Mouse (Mus musculus) Patski (cell line): ENCODE measurements around the gene Slc4a4. TPM values are rescaled to one million over a fixed set of nuclear protein-coding genes. Genes with fewer than 3 reads are reported as not detected.

Experiments
- ATAC-seq: fragments of 100-300 bp; one replicate; pipeline ENCODE4 v1.8.0; 2021
- CTCF ChIA-PET: fragments of 350-600 bp; sonication (Branson Sonifier 250); formaldehyde crosslinking; loops from one replicate; lab custom pipeline; 2022; ENCODE audit warnings: inconsistent platforms; lab: Charles Lee
- POLR2A ChIA-PET: fragments of 350-600 bp; sonication (Branson Sonifier 250); formaldehyde crosslinking; loops from one replicate; lab custom pipeline; 2022; ENCODE audit warnings: antibody characterized with exemption, inconsistent platforms; lab: Charles Lee
- DNase-seq: peaks from one replicate; pipeline ENCODE4 v3.0.0-alpha.2; 2011; ENCODE audit warnings: low read depth, low spot score
- H3K27me3 ChIP-seq: fragments of 371-371 bp; one replicate; pipeline ENCODE4 v1.5.1; 2021
- CTCF ChIP-seq: fragments of 100-300 bp; IDR thresholded peaks from one replicate; pipeline ENCODE4 v1.5.1; 2021
- in situ Hi-C: fragments of 300-500 bp; cut with MboI; formaldehyde crosslinking; loops from 3 replicates; pipeline ENCODE4 v1.11.1; 2018; ENCODE audit warnings: low pct_unique_long_range_greater_than_20kb, mixed read lengths
- polyA plus RNA-seq: library from polyadenylated mRNA; unstranded; gene quantifications from one replicate; pipeline ENCODE4 v1.2.3, GENCODE M21; 2021

Gene Slc4a4
- polyA plus RNA-seq, 1 experiment from 2014 or later = 6.8 TPM

GRCm38 (mm10) chr5:88930611-88931010 lies 44.0 kb downstream of the Slc4a4 start:
- TF ChIP-seq CTCF = no peak
- in situ Hi-C loops = loop anchor here (5.0 kb wide), 1 partner anchor 292 kb away; no protein-coding TSS in a partner anchor
- DNase-seq = no peak

GRCm38 (mm10) chr5:88931176-88931575 lies 44.6 kb downstream of the Slc4a4 start:
- POLR2A ChIA-PET = no interaction called here
- TF ChIP-seq CTCF = no peak
- no peak for DNase-seq
- H3K27me3 ChIP-seq = no peaks in the 10 kb centered on the region
- CTCF ChIA-PET = no interaction called here
- in situ Hi-C loops = loop anchor here (5.0 kb wide), 1 partner anchor 291 kb away; no protein-coding TSS in a partner anchor
- no peak for ATAC-seq

More at GRCm38 (mm10) chr5:88930611-88931010, 44.0 kb downstream of the Slc4a4 start:
- ChIA-PET POLR2A (no interaction called here), CTCF (interaction anchor here (1.3 kb wide), 1 partner anchor 280 kb away, joined by 3 read pairs; no protein-coding TSS in a partner anchor)
- H3K27me3 ChIP-seq = no peaks in the 10 kb centered on the region
- peak; percentile 38 for ATAC-seq

GRCm38 (mm10) chr5:88933454-88933853 lies 46.8 kb downstream of the Slc4a4 start:
- ATAC-seq = no peak
- H3K27me3 ChIP-seq = no peaks in the 10 kb centered on the region
- in situ Hi-C loops = loop anchor here (5.0 kb wide), 1 partner anchor 289 kb away; no protein-coding TSS in a partner anchor
- CTCF ChIA-PET = interaction anchor here (1.4 kb wide), 1 partner anchor 288 kb away, joined by 3 read pairs; no protein-coding TSS in a partner anchor
- DNase-seq = no peak
- POLR2A ChIA-PET = interaction anchor here (0.7 kb wide), 1 partner anchor 189 kb away, joined by 3 read pairs; no protein-coding TSS in a partner anchor
- TF ChIP-seq CTCF = no peak

GRCm38 (mm10) chr5:88933946-88934345 lies 47.3 kb downstream of the Slc4a4 start:
- in situ Hi-C loops = loop anchor here (5.0 kb wide), 1 partner anchor 288 kb away; no protein-coding TSS in a partner anchor
- ChIA-PET POLR2A (interaction anchor here (0.7 kb wide), 1 partner anchor 189 kb away, joined by 3 read pairs; no protein-coding TSS in a partner anchor), CTCF (interaction anchor here (1.4 to 1.6 kb wide), 2 partner anchors 164 to 288 kb away, joined by 3 read pairs; no protein-coding TSS in a partner anchor)
- H3K27me3 ChIP-seq = no peaks in the 10 kb centered on the region
- TF ChIP-seq CTCF = no peak
- no peak for ATAC-seq
- DNase-seq = no peak

- CTCF ChIA-PET = interaction anchor here (0.6 to 2.3 kb wide), 5 partner anchors 9 to 72 kb away, joined by 3 to 12 read pairs (median 5); no protein-coding TSS in a partner anchor
- no peak for DNase-seq
Observed at GRCm38 (mm10) chr5:88938208-88938607, 51.6 kb downstream of the Slc4a4 start.

GRCm38 (mm10) chr5:88939151-88939550 lies 52.5 kb downstream of the Slc4a4 start:
- CTCF ChIA-PET = interaction anchor here (0.7 to 0.8 kb wide), 2 partner anchors 12 to 242 kb away, joined by 3 read pairs; no protein-coding TSS in a partner anchor
- no peaks in the 10 kb centered on the region for H3K27me3 ChIP-seq
- no peak for ATAC-seq
- TF ChIP-seq CTCF = no peak
- DNase-seq = no peak
- POLR2A ChIA-PET = no interaction called here
- in situ Hi-C loops = no loop called here

More at GRCm38 (mm10) chr5:88938208-88938607, 51.6 kb downstream of the Slc4a4 start:
- no peak for ATAC-seq
- H3K27me3 ChIP-seq = no peaks in the 10 kb centered on the region
- POLR2A ChIA-PET = no interaction called here
- TF ChIP-seq CTCF = no peak
- in situ Hi-C loops = no loop called here

GRCm38 (mm10) chr5:88939782-88940181 lies 53.2 kb downstream of the Slc4a4 start:
- in situ Hi-C loops = no loop called here
- no peaks in the 10 kb centered on the region for H3K27me3 ChIP-seq
- ATAC-seq (no peak), DNase-seq (no peak)
- TF ChIP-seq CTCF = no peak
- ChIA-PET CTCF (interaction anchor here (0.7 to 2.6 kb wide), 3 partner anchors 12 to 241 kb away, joined by 3 to 10 read pairs (median 3); no protein-coding TSS in a partner anchor), POLR2A (no interaction called here)

GRCm38 (mm10) chr5:88941905-88942304 lies 55.3 kb downstream of the Slc4a4 start:
- no peak for DNase-seq
- H3K27me3 ChIP-seq = no peaks in the 10 kb centered on the region
- ChIA-PET CTCF (interaction anchor here (2.6 kb wide), 1 partner anchor 14 kb away, joined by 10 read pairs; no protein-coding TSS in a partner anchor), POLR2A (no interaction called here)
- no peak for TF ChIP-seq CTCF
- no peak for ATAC-seq
- in situ Hi-C loops = no loop called here

GRCm38 (mm10) chr5:88945661-88946339 lies 59.2 kb downstream of the Slc4a4 start:
- in situ Hi-C loops = no loop called here
- ATAC-seq (no peak), DNase-seq (no peak)
- POLR2A ChIA-PET = no interaction called here
- CTCF ChIA-PET = interaction anchor here (1.7 to 1.9 kb wide), 2 partner anchors 8 to 12 kb away, joined by 5 to 7 read pairs; no protein-coding TSS in a partner anchor
- TF ChIP-seq CTCF = no peak
- H3K27me3 ChIP-seq = no peaks in the 10 kb centered on the region

GRCm38 (mm10) chr5:88950337-88950736 lies 63.7 kb downstream of the Slc4a4 start:
- no peak for TF ChIP-seq CTCF
- in situ Hi-C loops = no loop called here
- ATAC-seq (no peak), DNase-seq (no peak)
- ChIA-PET CTCF (no interaction called here), POLR2A (no interaction called here)
- H3K27me3 ChIP-seq = no peaks in the 10 kb centered on the region
